Mouse (Mus musculus) spleen, adult 2 months (tissue): ENCODE measurements around the gene Pmel. TPM values are rescaled to one million over a fixed set of nuclear protein-coding genes. Genes with fewer than 3 reads are reported as not detected.

Source experiments
- DNase-seq, 2 experiments: peaks; one replicate each; pipeline versions ENCODE4 v3.0.0 to v3.0.0-alpha.2; 2012 to 2021; ENCODE audit warnings: low spot score in 2 of 2, low read depth in 1 of 2
- H3K27ac ChIP-seq: fragments of 200-500 bp; 2 replicates; pipeline ENCODE4 v1.5.1; 2012; ENCODE audit warnings: low read length, inconsistent platforms; ENCODE audit not compliant: insufficient read depth
- H3K27me3 ChIP-seq: fragments of 200-500 bp; 2 replicates; pipeline ENCODE4 v1.6.1; 2012; ENCODE audit warnings: mild to moderate bottlenecking, moderate library complexity, low read length, inconsistent platforms; ENCODE audit not compliant: control insufficient read depth, insufficient read depth
- H3K36me3 ChIP-seq: fragments of 200-500 bp; 2 replicates; pipeline ENCODE4 v1.6.1; 2012; ENCODE audit warnings: mild to moderate bottlenecking, low read length, inconsistent platforms; ENCODE audit not compliant: control insufficient read depth, insufficient read depth
- H3K4me1 ChIP-seq: fragments of 200-500 bp; 2 replicates; pipeline ENCODE4 v1.6.1; 2011; ENCODE audit warnings: inconsistent platforms; ENCODE audit not compliant: control insufficient read depth, insufficient read depth, insufficient read length
- H3K4me3 ChIP-seq: fragments of 200-500 bp; 2 replicates; pipeline ENCODE4 v1.5.1; 2011; ENCODE audit warnings: mild to moderate bottlenecking, inconsistent platforms; ENCODE audit not compliant: insufficient read depth, insufficient read length; ENCODE audit errors: extremely low read depth
- CTCF ChIP-seq: fragments of 200-500 bp; IDR thresholded peaks from 2 replicates; pipeline ENCODE4 v1.5.1; 2011; ENCODE audit warnings: mild to moderate bottlenecking, inconsistent platforms; ENCODE audit not compliant: insufficient read depth, insufficient read length, insufficient replicate concordance; ENCODE audit errors: extremely low read depth
- POLR2A ChIP-seq: fragments of 200-500 bp; IDR thresholded peaks from 2 replicates; pipeline ENCODE4 v1.6.1; 2011; ENCODE audit warnings: low read depth, low read length, inconsistent platforms
- WGBS: fragments of 180-500 bp; shearing (Covaris S2); methylation state at CpG from one replicate; pipeline ENCODE4 v1.1.7; 2018; 5-methylcytosine and 5-hydroxymethylcytosine counted together
- polyA plus RNA-seq: library from polyadenylated mRNA; depleted of rRNA; stranded (reverse); fragments of >200 nt; gene quantifications from 2 replicates; pipeline ENCODE4 v1.2.3, GENCODE M21; 2012; rRNA removed

Pmel gene
- polyA plus RNA-seq, 1 experiment: 9.3 TPM

DNA sequence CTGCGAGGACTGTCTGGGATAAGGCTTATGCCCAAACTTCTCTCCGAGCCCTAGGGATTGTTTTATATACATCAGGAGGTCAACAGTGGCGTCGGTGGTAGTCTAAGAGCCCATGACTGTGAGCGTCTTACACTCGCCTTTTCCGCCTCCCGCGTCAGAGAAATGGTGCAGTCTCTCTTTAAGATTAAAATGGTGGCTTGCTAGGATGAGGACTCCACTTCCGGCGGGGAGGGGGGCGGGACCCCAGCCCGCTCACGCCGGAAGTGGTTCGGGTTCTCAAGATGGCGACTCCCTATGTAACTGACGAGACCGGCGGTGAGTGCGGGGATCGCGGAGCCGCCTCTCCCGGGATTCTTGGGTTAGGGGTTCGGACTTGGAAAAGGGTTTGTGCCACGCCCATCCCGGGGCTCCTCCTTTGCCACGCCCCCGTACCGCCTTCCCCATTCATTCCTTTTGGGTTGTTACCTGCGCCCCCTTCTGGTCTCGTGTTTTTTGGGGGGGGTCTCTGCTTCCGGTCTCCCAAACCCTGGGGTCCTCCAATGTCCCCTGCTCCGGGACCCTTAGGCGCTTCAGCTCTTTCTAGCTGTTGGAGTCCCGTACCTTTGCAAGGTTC lies 44.4 kb downstream of the Pmel start:
- Histone ChIP-seq H3K4me3 (peak overlapping the region; percentile 84), H3K27me3 (no peaks in the 10 kb centered on the region), H3K36me3 (peaks cover 4% of the 10 kb centered on the region; the same call in 1 of the 2 replicates), H3K4me1 (peaks cover 8% of the 10 kb centered on the region), H3K27ac (peak overlapping the region; percentile 97)
- TF ChIP-seq CTCF: no peak
- peak; percentile 44; the same call in 1 of the 2 replicates for TF ChIP-seq POLR2A
- peak; percentile 68 to 80 for DNase-seq
- WGBS: under 1% methylated on average over 37 of the region's 37 CpGs

Other genes starting within 250 kb of the Pmel start
- gene Smarcc2, start 244.9 kb upstream of the Pmel start, polyA plus RNA-seq: 67.8 and 84.5 TPM in 2 replicates
- 376 and 451 TPM in 2 replicates for gene Myl6, start 210.1 kb upstream of the Pmel start, polyA plus RNA-seq
- 0.67 and 1.1 TPM in 2 replicates for gene Myl6b, start 205.5 kb upstream of the Pmel start, polyA plus RNA-seq
- gene Esyt1, start 178.3 kb upstream of the Pmel start, polyA plus RNA-seq: 121 and 148 TPM in 2 replicates
- gene Zc3h10, start 156.4 kb upstream of the Pmel start, polyA plus RNA-seq: 17.4 and 19.9 TPM in 2 replicates
- gene Rpl41, start 154.9 kb upstream of the Pmel start, polyA plus RNA-seq: 2,135 and 2,270 TPM in 2 replicates
- 16.8 and 18.9 TPM in 2 replicates for gene Pa2g4, start 138.2 kb upstream of the Pmel start, polyA plus RNA-seq
- gene Erbb3, start 114.5 kb upstream of the Pmel start, polyA plus RNA-seq: 1.6 TPM in 2 replicates
- gene Rps26, start 77.4 kb upstream of the Pmel start, polyA plus RNA-seq: 929 and 934 TPM in 2 replicates
- gene Ikzf4, start 58.2 kb upstream of the Pmel start, polyA plus RNA-seq: 1.1 and 1.7 TPM in 2 replicates
- gene Suox, start 30.1 kb upstream of the Pmel start, polyA plus RNA-seq: 6.5 and 6.9 TPM in 2 replicates
- 43.3 and 44.4 TPM in 2 replicates for gene Rab5b, start 7.9 kb upstream of the Pmel start, polyA plus RNA-seq
- 19.5 and 19.8 TPM in 2 replicates for gene Cdk2, start 836 bp downstream of the Pmel start, polyA plus RNA-seq
- gene Dgka, start 40.7 kb downstream of the Pmel start, polyA plus RNA-seq: 124 and 126 TPM in 2 replicates
- 31.7 and 34.7 TPM in 2 replicates for gene Pym1, start 43.7 kb downstream of the Pmel start, polyA plus RNA-seq
- gene Mmp19, start 86.7 kb downstream of the Pmel start, polyA plus RNA-seq: 1.7 and 1.8 TPM in 2 replicates
- 9.1 and 9.4 TPM in 2 replicates for gene Dnajc14, start 99.9 kb downstream of the Pmel start, polyA plus RNA-seq
- 10.8 and 11.6 TPM in 2 replicates for gene Tmem198b, start 100.2 kb downstream of the Pmel start, polyA plus RNA-seq
- gene Sarnp, start 113.1 kb downstream of the Pmel start, polyA plus RNA-seq: 3.0 and 4.5 TPM in 2 replicates
- 25.5 and 28.9 TPM in 2 replicates for gene Ormdl2, start 117.5 kb downstream of the Pmel start, polyA plus RNA-seq
- 5.8 and 6.0 TPM in 2 replicates for gene Gdf11, start 187.5 kb downstream of the Pmel start, polyA plus RNA-seq
- 25.8 and 35.7 TPM in 2 replicates for gene Cd63, start 196.8 kb downstream of the Pmel start, polyA plus RNA-seq
- 15.1 and 15.8 TPM in 2 replicates for gene Rdh5, start 218.7 kb downstream of the Pmel start, polyA plus RNA-seq
- 113 and 138 TPM in 2 replicates for gene Bloc1s1, start 219.8 kb downstream of the Pmel start, polyA plus RNA-seq
- 5.8 and 6.5 TPM in 2 replicates for gene Itga7, start 229.6 kb downstream of the Pmel start, polyA plus RNA-seq